Mouse (Mus musculus) c-Kit-positive CD71-negative TER-119-negative erythroid progenitor cells, embryonic 14.5 days (primary cell): Measurements from ENCODE around the gene Lemd1.
"Not testable (repeated sequence)": the region's sequence is repeated elsewhere in the genome, so short reads cannot be mapped to it uniquely, and the experiment has no call there.

ENCODE experiments used
- DNase-seq: peaks from one replicate; pipeline ENCODE4 v3.0.0-alpha.2; 2013; ENCODE audit warnings: low read depth

Gene Lemd1

DNA sequence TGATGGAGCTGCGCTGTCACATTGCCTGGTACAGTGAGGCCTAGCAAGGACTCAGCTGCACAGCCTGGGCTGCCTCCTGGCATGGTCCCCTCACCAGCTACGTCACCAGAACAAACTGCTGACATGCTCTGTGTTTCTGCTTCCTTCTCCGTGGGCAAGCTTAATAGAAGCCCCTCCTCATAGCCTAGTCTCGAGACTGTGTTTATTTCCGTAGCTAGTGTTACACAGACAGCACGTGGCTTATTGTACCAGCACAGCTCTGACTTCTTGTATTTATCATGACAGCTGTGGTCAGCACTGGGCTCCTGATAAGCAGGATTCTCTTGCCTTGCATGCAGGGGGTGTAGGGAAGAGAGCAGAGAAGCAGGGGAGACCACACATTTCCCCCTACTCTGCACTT lies 54.9 kb downstream of the Lemd1 start:
- DNase-seq, result peak; percentile 37

DNA sequence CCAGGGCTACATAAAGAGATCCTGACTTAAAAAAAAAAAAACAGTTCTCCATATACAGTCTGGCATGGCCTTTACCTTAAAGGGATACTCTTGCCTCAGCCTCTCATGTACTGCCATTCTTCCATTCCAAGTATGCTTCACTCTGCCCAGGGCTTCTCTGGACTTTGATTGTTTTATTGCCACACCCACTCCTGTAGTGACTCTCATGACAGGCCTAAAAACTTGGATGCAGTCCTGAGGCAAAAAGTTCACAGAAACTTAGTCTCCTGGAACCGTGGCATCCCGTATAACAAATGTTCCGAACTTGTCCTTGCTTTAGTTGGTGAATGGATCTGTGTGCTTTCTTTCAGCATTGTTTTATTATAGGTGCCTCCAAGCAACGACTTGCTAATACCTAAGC lies 55.4 kb downstream of the Lemd1 start:
- DNase-seq, result no peak

DNA sequence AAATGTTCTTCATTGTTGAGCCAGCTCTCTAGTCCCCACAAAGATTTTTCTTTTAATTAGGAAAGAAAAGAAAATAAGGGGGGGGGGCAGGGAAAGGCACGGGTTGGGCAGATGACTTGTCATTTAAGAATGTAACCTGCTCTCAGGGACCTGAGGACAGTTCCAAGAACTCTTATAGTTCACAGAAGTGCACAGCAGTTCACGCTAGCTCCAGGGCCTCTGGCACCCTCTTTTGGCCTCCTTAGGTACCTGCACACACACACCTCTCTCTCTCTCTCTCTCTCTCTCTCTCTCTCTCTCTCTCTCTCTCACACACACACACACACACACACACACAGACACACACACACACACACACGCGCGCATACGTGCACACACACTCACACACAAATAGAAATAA lies 63.2 kb downstream of the Lemd1 start:
- no peak for DNase-seq

DNA sequence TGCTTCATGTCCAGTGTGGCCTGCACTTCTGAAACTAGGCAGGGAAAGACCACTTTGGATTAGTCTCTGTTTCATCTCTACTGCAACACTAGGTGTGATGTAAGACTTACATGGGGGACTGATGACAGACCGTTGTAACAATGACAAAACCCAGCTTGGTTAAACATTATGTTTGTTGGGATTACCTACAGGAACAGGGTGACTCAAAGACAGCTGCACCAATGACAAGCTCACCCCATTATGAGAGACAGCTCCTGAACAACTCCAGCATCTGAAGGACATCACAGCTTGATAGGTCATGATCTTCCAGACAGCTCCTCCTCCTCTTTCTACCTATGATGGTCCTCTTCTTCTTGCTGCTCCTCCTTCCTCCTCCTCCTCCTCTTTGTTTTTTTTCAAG lies 69.1 kb downstream of the Lemd1 start:
- no peak for DNase-seq

DNA sequence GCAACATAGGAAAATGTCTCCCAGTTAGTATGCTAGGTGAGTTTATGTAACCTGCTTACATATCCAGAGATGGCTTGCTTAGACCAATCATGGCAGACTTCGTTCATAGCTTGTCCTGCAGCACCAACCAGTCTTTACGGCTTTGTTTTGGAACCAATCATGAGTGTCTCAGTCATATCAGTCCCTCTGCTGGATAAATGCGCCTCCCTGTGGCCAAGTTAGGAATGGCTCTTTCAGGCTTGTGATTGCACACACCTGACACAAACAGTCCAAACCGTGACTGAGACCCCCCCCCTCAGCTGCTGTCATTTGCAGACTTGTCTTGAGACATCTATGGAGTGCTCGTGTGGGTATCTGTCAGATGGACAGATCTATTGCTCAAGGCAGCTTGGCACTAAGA lies 69.8 kb downstream of the Lemd1 start:
- peak; percentile 39 for DNase-seq

DNA sequence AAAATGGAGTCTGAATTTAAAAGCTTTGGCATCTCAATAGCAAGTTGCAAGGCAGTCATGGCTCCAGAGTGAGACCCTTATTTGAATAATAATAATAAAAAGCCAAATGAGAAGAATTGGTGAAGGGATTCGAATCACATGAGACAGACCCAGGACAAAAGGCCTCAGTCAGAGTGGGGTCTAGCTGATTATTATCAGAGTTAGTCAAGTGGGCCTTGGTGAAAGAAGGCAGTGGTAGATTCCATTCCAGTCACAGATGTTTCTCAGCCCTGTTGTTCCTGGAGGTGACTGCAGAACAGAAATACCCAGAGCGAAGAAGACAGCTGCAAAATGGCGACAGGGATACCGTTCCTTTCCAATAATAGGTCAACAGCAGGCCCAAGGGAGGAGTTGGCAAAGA lies 72.4 kb downstream of the Lemd1 start:
- no peak for DNase-seq

DNA sequence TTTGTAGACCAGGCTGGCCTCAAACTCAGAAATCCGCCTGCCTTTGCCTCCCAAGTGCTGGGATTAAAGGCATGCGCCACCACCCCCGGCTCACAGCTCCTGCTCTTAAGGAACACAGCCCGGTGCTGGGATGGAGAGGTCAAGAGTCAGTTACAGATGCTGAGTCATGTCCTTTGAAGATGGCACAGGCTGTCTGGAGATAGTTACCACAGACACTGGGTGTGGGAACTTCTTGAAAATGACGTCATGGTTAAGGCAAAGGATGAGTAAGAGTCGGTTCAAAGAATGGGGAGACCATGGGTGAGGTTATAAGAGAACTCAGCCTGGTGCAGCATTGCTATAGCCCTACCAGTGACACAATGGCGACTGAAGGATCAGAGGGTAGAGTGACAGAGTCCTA lies 73.3 kb downstream of the Lemd1 start:
- DNase-seq, result peak; percentile 58

DNA sequence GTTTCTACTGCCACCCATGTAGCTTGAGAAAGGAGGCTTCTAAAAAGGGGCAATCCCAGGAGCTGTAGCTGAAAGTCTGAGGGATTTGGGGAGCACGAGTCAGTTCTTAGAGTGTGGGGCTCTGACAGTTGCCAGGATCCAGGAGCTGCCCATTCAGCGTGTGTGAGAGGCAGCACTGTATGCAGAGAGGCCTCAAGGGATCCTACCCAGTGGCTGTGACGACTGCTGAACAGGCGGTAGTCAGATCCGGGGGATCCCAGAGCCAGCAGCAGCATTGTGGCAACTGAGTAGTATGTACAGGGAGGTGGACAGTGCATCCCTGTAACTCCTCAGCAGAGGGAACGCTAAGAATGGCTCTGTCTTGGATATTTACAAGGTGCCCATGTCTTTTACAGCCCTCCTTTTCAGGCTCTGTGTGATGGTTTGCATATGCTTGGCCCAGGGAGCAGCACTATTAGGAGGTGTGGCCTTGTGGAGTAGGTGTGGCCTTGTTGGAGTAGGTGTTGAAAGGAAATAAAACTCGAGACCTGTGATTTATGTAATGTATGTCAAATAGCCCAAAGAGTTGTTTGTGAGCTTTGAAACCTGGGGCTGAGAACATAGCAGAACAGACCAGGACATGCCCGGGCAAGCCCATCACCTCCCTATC lies 74.1 kb downstream of the Lemd1 start:
- DNase-seq, result no peak

DNA sequence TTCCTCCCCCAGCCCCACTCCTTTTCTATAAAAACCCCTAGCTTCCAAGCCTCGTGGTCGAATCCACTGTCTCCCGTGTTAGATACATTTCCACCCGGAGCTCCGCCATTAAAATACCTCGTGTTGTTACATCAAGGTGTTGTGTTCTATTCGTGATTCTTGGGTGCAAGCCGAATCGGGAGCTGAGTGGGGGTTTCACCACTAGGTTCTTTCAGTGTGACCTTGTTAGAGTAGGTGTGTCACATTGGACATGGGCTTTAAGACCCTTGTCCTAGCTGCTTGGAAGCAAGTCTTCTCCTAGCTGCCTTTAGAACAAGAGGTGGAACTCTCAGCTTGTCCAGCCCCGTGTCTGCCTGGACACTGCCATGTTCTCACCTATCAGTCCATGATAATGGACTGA lies 74.7 kb downstream of the Lemd1 start:
- DNase-seq, result no peak

DNA sequence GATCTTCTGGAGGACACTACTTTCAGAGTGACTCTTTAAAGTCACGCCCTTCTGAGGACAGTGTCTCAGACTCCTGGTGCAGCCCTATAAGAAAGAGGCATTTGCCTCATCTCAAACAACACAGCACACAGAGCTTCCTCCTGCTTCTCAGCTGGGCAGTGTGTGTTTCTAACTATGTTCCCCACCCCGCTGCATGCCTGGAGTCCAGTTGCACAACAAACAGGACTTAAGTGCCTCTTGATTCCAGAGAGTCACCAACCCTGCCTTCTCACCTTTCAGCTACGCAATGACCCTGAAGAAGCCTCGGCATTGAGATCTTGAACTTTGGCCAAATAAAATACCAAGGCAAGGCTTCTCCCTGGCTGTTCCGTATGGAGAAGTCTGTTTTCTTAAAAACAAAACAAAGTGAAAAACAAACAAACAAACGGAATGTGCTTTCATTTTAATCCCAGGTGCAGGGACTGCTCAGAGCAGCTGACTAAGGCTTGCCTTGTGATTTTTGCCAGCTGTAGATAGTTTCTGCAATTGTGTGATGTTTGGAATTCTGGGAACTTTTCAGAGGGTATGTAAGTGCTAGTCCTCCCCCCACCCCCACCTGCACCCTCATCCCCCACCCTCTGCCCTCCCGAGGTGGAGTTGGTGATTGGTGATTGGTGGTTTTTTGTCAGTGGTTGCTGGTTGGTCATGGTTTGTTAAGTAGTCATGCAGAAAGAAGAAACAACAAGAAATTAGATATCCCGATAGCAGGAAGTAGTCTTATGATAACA lies 75.7 kb downstream of the Lemd1 start:
- DNase-seq, result no peak

DNA sequence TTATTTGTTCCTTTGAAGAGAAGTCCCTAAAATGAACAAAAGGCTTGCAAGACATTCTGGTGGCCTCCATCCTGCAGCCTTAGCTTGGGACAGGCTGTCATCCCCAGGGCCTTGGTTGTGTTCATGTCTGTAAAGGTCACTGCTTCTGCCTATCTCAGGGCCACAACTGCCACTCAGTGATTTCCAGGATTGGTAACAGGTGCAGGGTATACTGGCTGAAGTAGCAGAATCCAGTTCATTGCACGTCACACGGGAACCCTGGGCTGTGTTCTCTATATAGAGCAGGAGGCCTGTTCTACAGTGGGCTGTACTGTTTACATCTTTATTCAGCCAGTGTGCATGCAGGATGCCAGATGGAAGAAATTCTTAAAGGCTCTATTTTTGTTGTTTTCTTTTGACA lies 76.7 kb downstream of the Lemd1 start:
- no peak for DNase-seq

DNA sequence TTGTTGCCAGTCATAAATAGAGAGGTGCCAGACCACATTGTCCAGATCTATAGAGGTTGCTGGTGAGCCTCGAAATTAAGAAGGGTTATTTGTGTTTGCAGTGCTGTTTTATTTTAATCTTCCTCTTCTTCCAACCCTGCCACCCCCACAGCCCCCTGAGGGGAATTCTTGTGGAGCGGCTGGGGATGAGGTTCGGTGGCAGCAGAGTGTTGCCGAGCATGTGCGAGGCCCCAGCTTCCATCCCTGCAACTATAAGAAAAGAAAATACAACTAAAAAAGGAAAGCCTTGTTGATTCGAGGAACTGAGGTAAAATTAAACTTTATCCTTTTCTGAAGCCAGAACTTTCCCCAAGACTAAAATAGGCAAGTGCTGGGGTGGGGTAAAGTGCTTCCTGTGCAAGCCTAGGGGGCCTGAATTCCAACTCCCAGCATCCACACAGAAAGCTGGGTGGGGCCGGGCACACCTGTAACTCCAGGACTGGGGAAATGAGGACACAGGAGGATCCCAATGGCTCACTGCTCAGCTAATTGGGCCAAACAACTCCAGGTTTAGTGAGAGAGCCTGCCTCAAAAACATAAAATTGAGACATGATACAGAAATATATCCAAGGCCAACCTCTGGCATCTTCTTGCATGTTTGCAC lies 77.3 kb downstream of the Lemd1 start:
- no peak for DNase-seq

DNA sequence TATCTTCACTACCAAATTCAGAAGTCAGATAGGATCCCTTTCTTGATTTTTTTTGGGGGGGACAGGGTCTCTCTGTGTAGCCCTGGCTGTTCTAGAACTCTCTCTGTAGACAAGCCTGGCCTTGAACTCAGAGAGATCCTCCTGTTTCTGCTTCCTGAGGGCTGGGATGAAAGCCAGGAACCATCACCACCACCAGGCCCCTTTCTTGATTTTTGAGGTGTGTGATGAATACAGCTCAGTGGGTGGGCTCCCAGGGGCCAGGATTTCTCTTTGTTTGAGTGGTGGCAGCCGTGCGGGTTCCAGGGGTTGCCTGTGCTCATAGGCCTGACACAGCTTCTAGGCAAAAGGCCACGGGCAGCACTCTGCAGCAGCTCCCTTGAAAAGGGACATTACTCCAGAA lies 80.0 kb downstream of the Lemd1 start:
- no peak for DNase-seq

DNA sequence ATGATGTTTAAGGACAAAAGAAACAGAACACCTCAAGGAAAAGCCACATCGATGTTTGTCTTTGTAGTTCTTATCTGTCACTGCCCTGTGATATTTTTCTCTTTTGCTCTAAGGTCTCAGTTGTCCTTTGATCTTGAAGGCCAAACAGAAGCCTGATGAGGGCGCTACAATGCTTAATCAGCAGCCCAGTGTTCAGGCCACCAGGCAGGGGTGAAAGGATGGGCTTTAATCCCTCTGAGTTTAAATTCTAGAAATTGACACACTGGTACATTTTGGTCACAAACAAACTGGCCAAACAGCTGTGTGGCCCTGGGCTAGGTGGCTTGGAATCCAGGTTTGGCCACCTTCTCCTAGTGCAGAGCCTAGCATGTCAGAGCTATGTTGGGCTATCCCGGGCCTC lies 85.5 kb downstream of the Lemd1 start:
- DNase-seq, result no peak

DNA sequence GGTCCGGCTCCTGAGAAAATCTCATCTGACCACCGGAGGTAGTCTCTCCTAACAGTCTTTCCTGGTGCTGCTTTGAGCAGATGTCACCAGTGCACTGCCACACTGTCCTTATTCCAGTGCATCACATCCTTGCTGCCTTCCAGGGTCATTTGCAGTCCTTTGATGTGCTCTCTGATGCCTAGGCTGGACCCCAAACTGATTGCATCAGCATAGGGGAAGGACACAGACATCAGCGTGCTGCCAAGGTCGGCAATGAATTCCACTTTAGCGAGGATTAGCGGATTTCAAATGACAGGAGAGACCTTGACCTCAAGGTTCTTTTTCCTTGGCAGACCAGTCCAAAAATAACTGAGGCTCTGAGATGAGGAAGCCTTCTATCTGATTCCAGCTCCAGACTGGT lies 85.9 kb downstream of the Lemd1 start:
- DNase-seq, result no peak

DNA sequence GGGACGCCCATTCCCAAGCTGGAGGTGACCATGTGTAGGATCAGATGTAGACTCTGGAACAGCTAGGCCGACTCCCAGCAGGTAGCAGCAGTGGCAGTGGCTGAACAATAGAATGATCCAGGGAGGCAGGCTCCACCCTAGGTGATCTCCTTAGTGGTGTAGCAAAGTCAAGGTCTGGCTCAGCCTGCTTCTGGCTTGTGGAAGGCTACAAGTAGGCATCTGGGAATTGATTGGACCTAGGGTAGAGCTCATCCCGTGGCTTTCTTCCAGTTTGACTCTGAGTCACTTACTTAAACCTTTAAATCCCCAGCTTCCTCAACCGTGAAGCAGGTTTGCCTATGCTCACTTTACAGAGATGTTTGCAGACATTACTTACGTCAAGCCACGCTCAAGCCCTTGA lies 89.4 kb downstream of the Lemd1 start:
- not testable (repeated sequence) for DNase-seq

DNA sequence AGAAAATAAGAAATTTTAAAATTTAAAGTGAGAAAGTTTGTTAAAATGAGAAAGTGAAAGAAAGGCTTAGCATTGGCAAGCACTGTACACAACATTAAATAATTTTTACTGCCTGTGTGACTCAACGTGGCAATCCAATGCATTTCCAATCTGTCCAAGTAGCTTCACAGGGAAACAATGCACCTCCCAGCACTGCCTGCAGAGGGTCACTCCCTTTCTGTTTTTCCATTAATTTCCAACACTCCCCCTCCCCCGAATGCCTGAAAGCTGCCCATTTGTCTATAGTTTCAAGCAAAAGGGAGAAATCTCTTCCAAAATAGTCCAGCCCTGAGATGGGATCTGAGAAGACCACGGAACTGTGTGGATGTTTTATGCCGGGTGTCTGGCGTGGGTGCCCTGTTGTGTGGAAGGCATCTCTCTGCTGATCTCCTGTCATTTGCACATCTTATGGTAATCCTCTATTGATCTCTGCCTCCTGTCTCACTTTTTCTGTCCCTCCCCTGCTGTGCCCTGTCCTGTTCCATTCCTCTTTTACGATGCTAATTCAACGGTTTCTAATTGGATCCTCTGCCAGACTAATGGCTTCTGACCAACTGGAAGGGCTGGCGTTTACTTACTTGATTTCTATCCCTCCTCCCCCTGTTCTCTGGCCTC lies 90.4 kb downstream of the Lemd1 start:
- no peak for DNase-seq

DNA sequence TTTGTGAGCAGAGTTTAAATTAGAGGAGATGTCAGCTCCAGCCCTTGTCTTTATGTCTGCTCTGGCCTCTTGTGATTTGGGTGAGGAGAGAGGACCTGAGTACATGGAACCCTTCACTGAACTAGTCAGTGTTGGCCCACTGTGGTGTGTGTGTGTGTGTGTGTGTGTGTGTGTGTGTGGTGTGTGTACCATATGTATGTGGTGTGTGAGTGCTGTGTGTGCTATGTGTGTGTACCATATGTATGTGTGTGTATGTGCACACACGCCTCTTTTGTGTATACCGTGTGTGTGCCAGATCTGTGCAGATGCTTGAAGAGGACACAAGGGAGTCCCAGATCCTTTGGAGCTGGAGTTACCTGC lies 90.9 kb downstream of the Lemd1 start:
- DNase-seq, result no peak

DNA sequence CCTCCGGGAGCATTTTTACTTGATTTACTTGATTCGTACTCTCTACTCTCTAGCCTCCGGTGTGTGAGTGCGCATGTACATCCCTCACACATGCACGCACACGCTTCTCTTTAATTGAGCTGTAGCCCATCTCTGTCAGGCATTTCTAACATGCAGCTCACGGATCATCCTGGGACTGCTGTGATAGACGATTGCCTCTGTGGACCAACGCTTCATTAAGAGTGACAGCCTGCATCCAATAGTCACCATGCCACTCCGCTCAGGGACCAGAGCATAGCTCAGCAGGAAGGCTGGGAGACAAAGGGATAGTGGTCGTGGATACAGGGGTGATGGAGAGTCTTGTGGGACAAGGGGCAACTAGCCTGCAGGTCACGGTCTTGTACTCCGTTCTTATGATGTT lies 91.8 kb downstream of the Lemd1 start:
- no peak for DNase-seq

DNA sequence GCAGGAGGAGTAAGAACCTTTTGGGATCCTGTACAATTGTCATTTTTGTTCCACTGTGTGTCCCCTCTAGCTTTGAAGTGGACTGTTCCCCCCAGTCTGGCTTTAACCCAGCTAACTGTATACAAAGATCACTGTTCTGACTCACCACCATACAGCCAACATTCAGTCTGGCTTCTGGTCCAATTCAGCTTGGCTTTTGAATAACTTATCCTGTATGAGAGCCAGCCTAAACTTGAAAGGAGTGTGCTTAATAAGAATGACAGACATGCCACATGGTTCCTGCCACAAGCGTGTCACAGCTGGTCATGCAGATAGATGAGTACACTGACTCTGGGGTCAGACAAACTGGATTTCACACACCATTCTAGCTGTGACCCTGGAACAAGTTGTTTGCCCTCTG lies 95.5 kb downstream of the Lemd1 start:
- DNase-seq, result no peak

DNA sequence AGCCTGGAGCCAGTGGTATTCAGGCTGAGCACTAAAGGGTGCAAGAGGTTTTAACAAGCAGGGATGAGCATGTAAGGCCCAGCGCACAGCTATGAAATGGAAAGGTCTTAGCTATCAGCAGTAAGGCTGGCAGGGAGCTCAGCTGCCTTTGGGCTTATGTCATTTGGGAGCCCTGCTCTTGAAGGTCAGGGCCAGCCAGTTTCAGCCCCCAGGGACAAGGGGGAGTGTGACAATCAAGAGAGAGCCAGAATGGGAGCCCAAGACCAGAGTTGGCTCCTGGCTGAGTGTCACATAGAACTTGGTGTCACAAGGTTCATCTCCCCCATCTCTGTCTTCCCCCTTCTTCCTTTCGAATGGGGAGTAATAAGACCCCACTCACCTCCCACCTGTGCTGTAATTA lies 96.2 kb downstream of the Lemd1 start:
- no peak for DNase-seq

DNA sequence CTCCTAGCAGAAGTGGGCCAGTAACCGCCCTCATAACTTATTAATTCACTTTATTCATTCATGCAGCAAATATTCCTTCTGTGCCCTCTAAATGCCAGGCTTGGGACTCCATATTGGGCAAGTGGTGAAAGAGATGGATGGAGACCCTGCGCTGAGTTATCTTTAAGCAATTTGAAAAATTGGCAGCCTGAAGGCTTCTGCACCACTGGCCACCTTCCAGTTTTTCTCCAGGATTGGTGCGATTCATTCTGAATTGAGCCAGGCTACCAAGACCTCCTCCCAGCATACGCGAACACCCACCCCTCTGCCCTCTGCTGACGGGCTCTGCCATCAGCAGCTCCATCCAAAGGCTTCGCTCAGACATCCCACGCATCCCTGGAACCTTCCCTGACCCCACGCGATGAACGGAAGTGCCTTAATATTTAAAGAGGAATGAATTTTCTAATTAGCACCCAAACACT lies 96.8 kb downstream of the Lemd1 start:
- DNase-seq, result no peak

DNA sequence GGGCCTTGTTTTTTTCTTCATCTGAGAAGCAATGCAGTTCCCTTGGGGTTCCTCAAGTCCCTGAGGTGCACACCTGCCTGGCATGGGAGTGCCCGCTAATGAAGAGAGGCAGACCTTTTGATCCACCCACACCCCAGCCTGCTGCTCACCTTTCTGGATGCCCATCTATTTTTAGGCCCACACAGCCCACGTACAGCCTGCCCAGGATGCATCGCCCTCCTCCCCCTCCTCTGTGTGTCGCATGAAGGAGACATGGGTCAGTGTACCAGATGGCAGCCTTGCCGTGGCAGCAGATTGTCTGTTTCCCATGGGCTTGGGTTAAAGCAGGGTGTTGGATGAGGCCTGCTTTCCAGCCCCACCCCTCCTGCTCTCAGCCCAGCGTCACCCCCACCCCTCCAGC lies 98.7 kb downstream of the Lemd1 start:
- no peak for DNase-seq
